Mouse (Mus musculus) kidney, embryonic 14.5 days (tissue): ENCODE measurements around the gene Snapin. TPM values are rescaled to one million over a fixed set of nuclear protein-coding genes. Genes with fewer than 3 reads are reported as not detected.

ENCODE experiments used
- polyA plus RNA-seq: library from polyadenylated mRNA; unstranded; fragments of >200 nt; fragmentation: Nextera tagmentation; extraction: Ambion mirVana; gene quantifications from 2 replicates; pipeline ENCODE4 v1.2.1, GENCODE M21; 2014

The Snapin gene
- polyA plus RNA-seq, 1 experiment from 2014 or later = 67.6 TPM

Other genes with a start within 250 kb of the Snapin start
- gene Creb3l4, start 247.5 kb downstream of the Snapin start, polyA plus RNA-seq = 5.7 and 6.6 TPM in 2 replicates
- 102 and 105 TPM in 2 replicates for gene Slc39a1, start 242.9 kb downstream of the Snapin start, polyA plus RNA-seq
- gene Crtc2, start 236.9 kb downstream of the Snapin start, polyA plus RNA-seq = 16.9 and 21.5 TPM in 2 replicates
- 2.9 and 4.5 TPM in 2 replicates for gene Dennd4b, start 225.8 kb downstream of the Snapin start, polyA plus RNA-seq
- gene Gatad2b, start 197.9 kb downstream of the Snapin start, polyA plus RNA-seq = 24.5 and 25.4 TPM in 2 replicates
- gene Slc27a3, start 101.1 kb downstream of the Snapin start, polyA plus RNA-seq = 8.2 and 12.3 TPM in 2 replicates
- gene Ints3, start 57.4 kb downstream of the Snapin start, polyA plus RNA-seq = 24.0 and 39.2 TPM in 2 replicates
- gene Npr1, start 25.2 kb downstream of the Snapin start, polyA plus RNA-seq = 11.0 and 12.3 TPM in 2 replicates
- 245 and 262 TPM in 2 replicates for gene Ilf2, start 14.9 kb downstream of the Snapin start, polyA plus RNA-seq
- gene Chtop, start 18.5 kb upstream of the Snapin start, polyA plus RNA-seq = 98.8 and 105 TPM in 2 replicates
- 50.7 and 55.9 TPM in 2 replicates for gene S100a1, start 23.4 kb upstream of the Snapin start, polyA plus RNA-seq
- 30.2 and 38.0 TPM in 2 replicates for gene S100a13, start 23.4 kb upstream of the Snapin start, polyA plus RNA-seq
- 1.1 and 1.6 TPM in 2 replicates for gene S100a14, start 35.8 kb upstream of the Snapin start, polyA plus RNA-seq
- gene S100a16, start 46.2 kb upstream of the Snapin start, polyA plus RNA-seq = 175 and 198 TPM in 2 replicates
- 0.06 TPM in 1 of 2 replicates, not detected in the other for gene S100a3, start 69.5 kb upstream of the Snapin start, polyA plus RNA-seq
- not detected in 2 replicates for gene S100a2, start 99.2 kb upstream of the Snapin start, polyA plus RNA-seq
- not detected in 2 replicates for gene Gm42674, start 110.9 kb upstream of the Snapin start, polyA plus RNA-seq
- 2.7 and 3.9 TPM in 2 replicates for gene S100a4, start 112.7 kb upstream of the Snapin start, polyA plus RNA-seq
- 0.56 TPM in 1 of 2 replicates, not detected in the other for gene S100a5, start 117.5 kb upstream of the Snapin start, polyA plus RNA-seq
- gene S100a6, start 121.8 kb upstream of the Snapin start, polyA plus RNA-seq = 115 and 148 TPM in 2 replicates
- not detected in 2 replicates for gene S100a7a, start 163.0 kb upstream of the Snapin start, polyA plus RNA-seq
- 2.4 and 4.2 TPM in 2 replicates for gene S100a8, start 177.9 kb upstream of the Snapin start, polyA plus RNA-seq
- 1.3 and 2.0 TPM in 2 replicates for gene S100a9, start 204.7 kb upstream of the Snapin start, polyA plus RNA-seq
- gene Pglyrp4, start 235.9 kb upstream of the Snapin start, polyA plus RNA-seq = not detected in 2 replicates